Mouse (Mus musculus): ENCODE results near the gene Camk1d. TPM values are rescaled to one million over a fixed set of nuclear protein-coding genes. Genes with fewer than 3 reads are reported as not detected.
"Not testable (repeated sequence)": the region's sequence is repeated elsewhere in the genome, so short reads cannot be mapped to it uniquely, and the experiment has no call there.

Camk1d gene
- total and polyA plus RNA-seq, 2 experiments from 2014 or later = 7.2 to 16.6 TPM

GRCm38 (mm10) chr2:5396415-5396814 lies 317.9 kb downstream of the Camk1d start:
- no peak overlapping the region for H3K4me2 ChIP-seq (ENCODE audit: low read depth, low read length)
- TF ChIP-seq CTCF (IDR thresholded peaks at IDR 0.05; ENCODE audit: low read depth) = peak; percentile 46
- ATAC-seq (no peak), DNase-seq (ENCODE audit: low spot score) (peak; percentile 56)
- no peaks in the 10 kb centered on the region for H3K36me3 ChIP-seq (ENCODE audit: insufficient read depth, low read length)
- H3K27ac ChIP-seq = no peak overlapping the region
- H3K4me1 ChIP-seq (ENCODE audit: insufficient read depth, low read length) = no peaks in the 10 kb centered on the region
- 48% methylated on average over 1 of the region's 1 CpGs for WGBS
- H3K4me3 ChIP-seq (ENCODE audit: low read length) = no peak overlapping the region
- no peak overlapping the region for H3K9ac ChIP-seq (replicated peaks; ENCODE audit: low read length)
- H3K27me3 ChIP-seq (ENCODE audit: insufficient read depth, low read length) = no peaks in the 10 kb centered on the region
- H3K9me3 ChIP-seq (ENCODE audit: low read length) = no peaks in the 10 kb centered on the region

- TF ChIP-seq CTCF (IDR thresholded peaks at IDR 0.05; ENCODE audit: low read depth) = no peak
- ATAC-seq (no peak), DNase-seq (ENCODE audit: low spot score) (no peak)
- H3K9me3 ChIP-seq (ENCODE audit: low read length) = no peaks in the 10 kb centered on the region
- H3K4me1 ChIP-seq (ENCODE audit: insufficient read depth, low read length) = no peaks in the 10 kb centered on the region
- no peak overlapping the region for H3K27ac ChIP-seq
- no peak overlapping the region for H3K9ac ChIP-seq (replicated peaks; ENCODE audit: low read length)
- H3K36me3 ChIP-seq (ENCODE audit: insufficient read depth, low read length) = no peaks in the 10 kb centered on the region
- H3K27me3 ChIP-seq (ENCODE audit: insufficient read depth, low read length) = no peaks in the 10 kb centered on the region
- no peak overlapping the region for H3K4me3 ChIP-seq (ENCODE audit: low read length)
- no peak overlapping the region for H3K4me2 ChIP-seq (ENCODE audit: low read depth, low read length)
- WGBS = 61% methylated on average over 2 of the region's 2 CpGs
These were observed 318.4 kb downstream of the Camk1d start for GRCm38 (mm10) chr2:5395873-5396272.

DNA sequence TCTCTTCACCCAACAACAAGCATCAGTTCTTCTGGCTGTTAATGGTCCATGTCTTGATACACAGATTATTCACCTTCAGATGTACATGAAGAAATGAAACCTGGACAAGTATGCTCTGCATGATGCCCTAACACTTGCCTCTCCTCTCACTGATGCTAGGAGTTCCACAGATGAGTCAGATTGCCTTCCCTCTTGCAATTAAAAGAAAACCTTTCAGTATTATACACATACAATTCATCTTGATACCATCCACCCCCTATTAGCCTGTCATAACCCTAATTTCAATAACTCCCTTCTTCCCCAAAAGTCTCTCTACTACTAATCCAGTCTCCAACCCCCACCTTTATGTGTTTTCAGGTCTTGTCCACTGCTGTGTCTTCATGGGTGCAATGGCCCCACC lies 321.4 kb downstream of the Camk1d start:
- Histone ChIP-seq H3K4me3 (ENCODE audit: low read length) (no peak overlapping the region), H3K36me3 (ENCODE audit: insufficient read depth, low read length) (no peaks in the 10 kb centered on the region), H3K27me3 (ENCODE audit: insufficient read depth, low read length) (no peaks in the 10 kb centered on the region), H3K9ac (replicated peaks; ENCODE audit: low read length) (no peak overlapping the region), H3K4me2 (ENCODE audit: low read depth, low read length) (no peak overlapping the region), H3K27ac (no peak overlapping the region), H3K4me1 (ENCODE audit: insufficient read depth, low read length) (no peaks in the 10 kb centered on the region), H3K9me3 (ENCODE audit: low read length) (no peaks in the 10 kb centered on the region)
- no peak for ATAC-seq
- no peak for DNase-seq (ENCODE audit: low spot score)
- TF ChIP-seq CTCF (IDR thresholded peaks at IDR 0.05; ENCODE audit: low read depth) = no peak

GRCm38 (mm10) chr2:5392470-5392869 lies 321.8 kb downstream of the Camk1d start:
- DNase-seq (ENCODE audit: low spot score) = no peak
- Histone ChIP-seq H3K27ac (no peak overlapping the region), H3K36me3 (ENCODE audit: insufficient read depth, low read length) (no peaks in the 10 kb centered on the region), H3K27me3 (ENCODE audit: insufficient read depth, low read length) (no peaks in the 10 kb centered on the region), H3K4me1 (ENCODE audit: insufficient read depth, low read length) (no peaks in the 10 kb centered on the region), H3K9me3 (ENCODE audit: low read length) (no peaks in the 10 kb centered on the region), H3K9ac (replicated peaks; ENCODE audit: low read length) (no peak overlapping the region), H3K4me3 (ENCODE audit: low read length) (no peak overlapping the region), H3K4me2 (ENCODE audit: low read depth, low read length) (no peak overlapping the region)
- no peak for ATAC-seq
- 92% methylated on average over 4 of the region's 4 CpGs for WGBS
- no peak for TF ChIP-seq CTCF (IDR thresholded peaks at IDR 0.05; ENCODE audit: low read depth)

DNA sequence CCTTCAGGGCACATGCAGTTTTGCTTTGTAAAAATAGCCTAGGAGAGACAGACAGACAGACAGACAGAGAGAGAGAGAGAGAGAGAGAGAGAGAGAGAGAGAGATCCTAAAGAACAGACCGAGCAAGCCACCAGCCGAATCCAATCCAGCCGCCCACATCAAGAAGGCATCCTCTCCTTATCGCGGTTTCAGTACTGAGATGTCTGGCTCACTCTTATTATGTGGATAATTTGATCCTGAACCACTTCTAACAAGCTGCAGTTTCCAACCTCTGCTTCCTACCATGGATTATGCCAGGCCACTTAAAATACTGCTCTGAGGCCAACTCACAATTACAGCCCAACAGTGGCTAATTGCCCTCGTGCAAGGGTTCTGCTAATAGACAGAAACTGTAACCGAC lies 325.9 kb downstream of the Camk1d start:
- 86% methylated on average over 7 of the region's 7 CpGs for WGBS
- Histone ChIP-seq H3K27ac (no peak overlapping the region), H3K4me1 (ENCODE audit: insufficient read depth, low read length) (no peaks in the 10 kb centered on the region; the same call in 1 of the 2 replicates), H3K4me2 (ENCODE audit: low read depth, low read length) (no peak overlapping the region), H3K36me3 (ENCODE audit: insufficient read depth, low read length) (no peaks in the 10 kb centered on the region), H3K9ac (replicated peaks; ENCODE audit: low read length) (no peak overlapping the region), H3K27me3 (ENCODE audit: insufficient read depth, low read length) (no peaks in the 10 kb centered on the region), H3K4me3 (ENCODE audit: low read length) (no peak overlapping the region), H3K9me3 (ENCODE audit: low read length) (no peaks in the 10 kb centered on the region)
- DNase-seq (ENCODE audit: low spot score) (no peak), ATAC-seq (no peak)
- no peak for TF ChIP-seq CTCF (IDR thresholded peaks at IDR 0.05; ENCODE audit: low read depth)

- H3K9ac ChIP-seq (replicated peaks; ENCODE audit: low read length) = no peak overlapping the region
- ATAC-seq (peak; percentile 64), DNase-seq (ENCODE audit: low spot score) (peak; percentile 83)
- H3K4me1 ChIP-seq (ENCODE audit: insufficient read depth, low read length) = peaks cover 17% of the 10 kb centered on the region
- no peaks in the 10 kb centered on the region for H3K9me3 ChIP-seq (ENCODE audit: low read length)
- H3K4me2 ChIP-seq (ENCODE audit: low read depth, low read length) = peak overlapping the region; percentile 8; the same call in 1 of the 2 replicates
- no peak for TF ChIP-seq CTCF (IDR thresholded peaks at IDR 0.05; ENCODE audit: low read depth)
- 33% methylated on average over 12 of the region's 12 CpGs for WGBS
- H3K4me3 ChIP-seq (ENCODE audit: low read length) = no peak overlapping the region
- no peaks in the 10 kb centered on the region for H3K36me3 ChIP-seq (ENCODE audit: insufficient read depth, low read length)
- no peaks in the 10 kb centered on the region for H3K27me3 ChIP-seq (ENCODE audit: insufficient read depth, low read length)
- peak overlapping the region; percentile 60 for H3K27ac ChIP-seq
These were observed 332.3 kb downstream of the Camk1d start for GRCm38 (mm10) chr2:5381712-5382710.

DNA sequence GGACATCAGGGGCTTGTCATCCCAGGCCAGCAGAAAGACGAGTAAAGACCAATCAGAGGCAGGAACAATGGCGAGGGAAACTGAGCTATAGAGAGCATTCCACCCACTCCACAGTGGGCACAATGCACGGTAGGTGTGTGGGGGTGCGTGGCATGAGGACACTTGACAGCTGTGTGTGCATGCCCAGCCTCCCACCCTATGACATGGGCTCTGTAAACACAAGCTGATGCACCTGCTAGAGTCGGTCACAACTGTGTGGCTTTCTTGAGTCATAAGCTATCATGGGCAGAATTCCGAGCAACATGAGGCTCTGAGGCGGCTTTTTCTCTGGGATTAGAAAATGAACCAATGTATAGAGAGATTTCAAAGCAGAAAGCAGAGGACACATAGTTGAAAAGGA lies 333.3 kb downstream of the Camk1d start:
- ATAC-seq (no peak), DNase-seq (ENCODE audit: low spot score) (no peak)
- Histone ChIP-seq H3K4me3 (ENCODE audit: low read length) (no peak overlapping the region), H3K27me3 (ENCODE audit: insufficient read depth, low read length) (no peaks in the 10 kb centered on the region), H3K36me3 (ENCODE audit: insufficient read depth, low read length) (no peaks in the 10 kb centered on the region), H3K4me1 (ENCODE audit: insufficient read depth, low read length) (peaks cover 17% of the 10 kb centered on the region), H3K27ac (peak overlapping the region; percentile 60; the same call in 1 of the 2 replicates), H3K9me3 (ENCODE audit: low read length) (no peaks in the 10 kb centered on the region), H3K4me2 (ENCODE audit: low read depth, low read length) (no peak overlapping the region), H3K9ac (replicated peaks; ENCODE audit: low read length) (no peak overlapping the region)
- TF ChIP-seq CTCF (IDR thresholded peaks at IDR 0.05; ENCODE audit: low read depth) = no peak
- WGBS = 60% methylated on average over 7 of the region's 7 CpGs

- ATAC-seq; H3K36me3 ChIP-seq (ENCODE audit: insufficient read depth, low read length); H3K9ac ChIP-seq (replicated peaks; ENCODE audit: low read length); H3K4me3 ChIP-seq (ENCODE audit: low read length); H3K27me3 ChIP-seq (ENCODE audit: insufficient read depth, low read length); H3K4me2 ChIP-seq (ENCODE audit: low read depth, low read length); H3K27ac ChIP-seq; DNase-seq (ENCODE audit: low spot score); H3K9me3 ChIP-seq (ENCODE audit: low read length): not testable (repeated sequence)
- H3K4me1 ChIP-seq (ENCODE audit: insufficient read depth, low read length) = peaks cover 17% of the 10 kb centered on the region
- WGBS = 53% methylated on average over 18 of the region's 18 CpGs
These were observed 335.4 kb downstream of the Camk1d start for GRCm38 (mm10) chr2:5378922-5379321.

Measured in hindbrain, postnatal 0 days (tissue).